8 mouse cellular contexts compared by ENCODE assay signal in the genomic region with DNA sequence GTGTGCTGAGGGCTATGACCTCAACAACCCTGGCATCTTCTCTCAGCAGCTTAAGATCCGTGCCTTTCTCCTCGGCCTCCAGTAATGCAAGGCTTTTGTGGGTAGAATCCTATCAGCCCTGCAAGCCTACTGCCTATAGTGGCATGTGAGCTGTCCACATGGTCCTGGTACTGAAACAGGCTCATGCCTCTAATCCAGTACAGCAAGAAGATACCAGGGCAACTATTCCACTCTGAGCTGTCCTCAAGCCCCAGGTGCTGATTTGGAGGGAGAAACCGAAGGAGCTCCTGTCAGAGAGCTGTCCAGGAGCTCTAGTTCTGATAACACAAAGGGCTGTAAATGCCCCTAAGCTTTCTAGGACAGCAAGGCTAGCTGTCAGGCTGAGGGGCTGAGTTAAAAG.
A peak's percentile ranks its signal among the peaks of the same experiment; 100 is the strongest.
DNase-seq lines count a peak whose midpoint lies in the region; ATAC-seq lines count a peak whose summit lies in the region.

No protein-coding gene starts in this region.

- no peaks in the 10 kb centered on the region for H3K4me1 ChIP-seq in midbrain, embryonic 10.5 days
- H3K4me1 ChIP-seq in midbrain, embryonic 13.5 days (replicated peaks) = peaks cover 22% of the 10 kb centered on the region
- no peaks in the 10 kb centered on the region for H3K4me1 ChIP-seq in liver, embryonic 16.5 days (ENCODE audit: control insufficient read depth, low read depth, low read length)
- H3K4me1 ChIP-seq in stomach, embryonic 14.5 days (ENCODE audit: control insufficient read depth, insufficient read depth, low read length) = no peaks in the 10 kb centered on the region

- no peak overlapping the region for H3K9ac ChIP-seq in midbrain, embryonic 13.5 days (replicated peaks)
- H3K9ac ChIP-seq in liver, embryonic 16.5 days (ENCODE audit: low read depth, low read length) = no peak overlapping the region
- no peak overlapping the region for H3K9ac ChIP-seq in stomach, embryonic 14.5 days (replicated peaks; ENCODE audit: low read depth, low read length)

- no peak overlapping the region for H3K4me3 ChIP-seq in midbrain, embryonic 10.5 days
- H3K4me3 ChIP-seq in midbrain, embryonic 13.5 days (replicated peaks) = no peak overlapping the region
- no peak overlapping the region for H3K4me3 ChIP-seq in liver, embryonic 16.5 days (ENCODE audit: low read depth, low read length)
- no peak overlapping the region for H3K4me3 ChIP-seq in stomach, embryonic 14.5 days (ENCODE audit: low read depth, low read length)

- H3K36me3 ChIP-seq in midbrain, embryonic 10.5 days = no peaks in the 10 kb centered on the region
- no peaks in the 10 kb centered on the region for H3K36me3 ChIP-seq in midbrain, embryonic 13.5 days
- H3K36me3 ChIP-seq in liver, embryonic 16.5 days (ENCODE audit: control insufficient read depth, insufficient read depth) = no peaks in the 10 kb centered on the region
- no peaks in the 10 kb centered on the region for H3K36me3 ChIP-seq in stomach, embryonic 14.5 days (ENCODE audit: control insufficient read depth, insufficient read depth, low read length)

- H3K4me2 ChIP-seq in midbrain, embryonic 13.5 days (replicated peaks) = no peak overlapping the region
- no peak overlapping the region for H3K4me2 ChIP-seq in liver, embryonic 16.5 days (ENCODE audit: low read depth, low read length)
- H3K4me2 ChIP-seq in stomach, embryonic 14.5 days (replicated peaks; ENCODE audit: low read depth, low read length) = no peak overlapping the region

- WGBS in midbrain, embryonic 10.5 days = 11% methylated on average over 3 of the region's 3 CpGs
- 8% methylated on average over 3 of the region's 3 CpGs for WGBS in midbrain, embryonic 13.5 days
- 11% methylated on average over 3 of the region's 3 CpGs for WGBS in liver, embryonic 16.5 days (ENCODE audit: insufficient replicate concordance)
- WGBS in stomach, embryonic 14.5 days = 6% methylated on average over 3 of the region's 3 CpGs

- DNase-seq in midbrain, embryonic 10.5 days (ENCODE audit: low spot score) = peak; percentile 56
- DNase-seq in ZHBTc4 (ENCODE audit: low read depth, low spot score) = peak; percentile 95
- peak; percentile 22 for DNase-seq in fibroblast of lung, adult 2 months (ENCODE audit: low read depth)
- peak; percentile 7 for DNase-seq in induced T-regulatory cell, adult 2 months (ENCODE audit: low read depth)
- DNase-seq in frontal cortex, adult 2 months (ENCODE audit: extremely low spot score in 1 of 2, low spot score in 1 of 2) = no peak

- H3K27me3 ChIP-seq in midbrain, embryonic 10.5 days (ENCODE audit: low read depth, poor library complexity, severe bottlenecking) = no peaks in the 10 kb centered on the region
- H3K27me3 ChIP-seq in midbrain, embryonic 13.5 days = no peaks in the 10 kb centered on the region
- no peaks in the 10 kb centered on the region for H3K27me3 ChIP-seq in liver, embryonic 16.5 days (ENCODE audit: control insufficient read depth, insufficient read depth, low read depth, low read length)
- no peaks in the 10 kb centered on the region for H3K27me3 ChIP-seq in stomach, embryonic 14.5 days (ENCODE audit: control insufficient read depth, insufficient read depth, low read length)

- no peak for ATAC-seq in midbrain, embryonic 13.5 days
- ATAC-seq in liver, embryonic 16.5 days (ENCODE audit: low read depth) = peak; percentile 41
- peak; percentile 51; the same call in 1 of the 2 replicates for ATAC-seq in stomach, embryonic 14.5 days (ENCODE audit: insufficient number of reproducible peaks, insufficient read depth, low FRiP score, low read depth)

- no peaks in the 10 kb centered on the region for H3K9me3 ChIP-seq in midbrain, embryonic 10.5 days (replicated peaks)
- no peaks in the 10 kb centered on the region for H3K9me3 ChIP-seq in midbrain, embryonic 13.5 days
- no peaks in the 10 kb centered on the region for H3K9me3 ChIP-seq in liver, embryonic 16.5 days (replicated peaks; ENCODE audit: control insufficient read depth, low read length)
- H3K9me3 ChIP-seq in stomach, embryonic 14.5 days (ENCODE audit: control insufficient read depth, low read depth, low read length) = no peaks in the 10 kb centered on the region

- no peak overlapping the region for H3K27ac ChIP-seq in midbrain, embryonic 10.5 days (replicated peaks)
- no peak overlapping the region; the same call in 1 of the 2 replicates for H3K27ac ChIP-seq in midbrain, embryonic 13.5 days
- no peak overlapping the region for H3K27ac ChIP-seq in liver, embryonic 16.5 days (ENCODE audit: low read length)
- H3K27ac ChIP-seq in stomach, embryonic 14.5 days (ENCODE audit: low read length) = no peak overlapping the region

Comparison
In these comparisons a context has a peak if more than half of its experiments do, and no peak if none do; other contexts are left out.
1. DNase-seq: peak in midbrain, embryonic 10.5 days (single experiment), ZHBTc4 (single experiment), fibroblast of lung, adult 2 months (single experiment) and induced T-regulatory cell, adult 2 months (single experiment); none in frontal cortex, adult 2 months (0 of 2).